Mouse (Mus musculus): ENCODE measurements at regions not wholly inside any gene's neighbourhood (a gene's known extent, or its start where the extent isn't known, plus 50 kb on each side); places are given as distances from the start of the nearest gene placed in this dataset.

GRCm38 (mm10) chr9:43492236-43493000 lies 181.8 kb downstream of the Trim29 start:
- Histone ChIP-seq H3K4me3 (ENCODE audit: control insufficient read depth, low read depth, low read length) (no peak overlapping the region), H3K27ac (ENCODE audit: control insufficient read depth, insufficient read depth, low read depth, low read length) (no peak overlapping the region)

GRCm38 (mm10) chr9:43498596-43498995 lies 187.9 kb downstream of the Trim29 start:
- no peaks in the 10 kb centered on the region for H3K27me3 ChIP-seq (ENCODE audit: control insufficient read depth, insufficient read depth, low read length)
- H3K27ac ChIP-seq (ENCODE audit: control insufficient read depth, insufficient read depth, low read depth, low read length) = no peak overlapping the region
- H3K4me3 ChIP-seq (ENCODE audit: control insufficient read depth, low read depth, low read length) = no peak overlapping the region
- H3K4me1 ChIP-seq (ENCODE audit: control insufficient read depth, insufficient read depth, low read length) = no peaks in the 10 kb centered on the region
- TF ChIP-seq POLR2A (IDR thresholded peaks at IDR 0.05; ENCODE audit: control insufficient read depth, low read depth, low read length) (no peak), CTCF (IDR thresholded peaks at IDR 0.05; ENCODE audit: control insufficient read depth, insufficient read depth, insufficient replicate concordance, low read depth, low read length) (no peak)
- no peaks in the 10 kb centered on the region for H3K36me3 ChIP-seq (ENCODE audit: control insufficient read depth, insufficient read depth, low read length)

More at GRCm38 (mm10) chr9:43492236-43493000, 181.8 kb downstream of the Trim29 start:
- H3K4me1 ChIP-seq (ENCODE audit: control insufficient read depth, insufficient read depth, low read length) = no peaks in the 10 kb centered on the region
- H3K36me3 ChIP-seq (ENCODE audit: control insufficient read depth, insufficient read depth, low read length) = no peaks in the 10 kb centered on the region
- TF ChIP-seq CTCF (IDR thresholded peaks at IDR 0.05; ENCODE audit: control insufficient read depth, insufficient read depth, insufficient replicate concordance, low read depth, low read length) (no peak), POLR2A (IDR thresholded peaks at IDR 0.05; ENCODE audit: control insufficient read depth, low read depth, low read length) (no peak)
- H3K27me3 ChIP-seq (ENCODE audit: control insufficient read depth, insufficient read depth, low read length) = no peaks in the 10 kb centered on the region

DNA sequence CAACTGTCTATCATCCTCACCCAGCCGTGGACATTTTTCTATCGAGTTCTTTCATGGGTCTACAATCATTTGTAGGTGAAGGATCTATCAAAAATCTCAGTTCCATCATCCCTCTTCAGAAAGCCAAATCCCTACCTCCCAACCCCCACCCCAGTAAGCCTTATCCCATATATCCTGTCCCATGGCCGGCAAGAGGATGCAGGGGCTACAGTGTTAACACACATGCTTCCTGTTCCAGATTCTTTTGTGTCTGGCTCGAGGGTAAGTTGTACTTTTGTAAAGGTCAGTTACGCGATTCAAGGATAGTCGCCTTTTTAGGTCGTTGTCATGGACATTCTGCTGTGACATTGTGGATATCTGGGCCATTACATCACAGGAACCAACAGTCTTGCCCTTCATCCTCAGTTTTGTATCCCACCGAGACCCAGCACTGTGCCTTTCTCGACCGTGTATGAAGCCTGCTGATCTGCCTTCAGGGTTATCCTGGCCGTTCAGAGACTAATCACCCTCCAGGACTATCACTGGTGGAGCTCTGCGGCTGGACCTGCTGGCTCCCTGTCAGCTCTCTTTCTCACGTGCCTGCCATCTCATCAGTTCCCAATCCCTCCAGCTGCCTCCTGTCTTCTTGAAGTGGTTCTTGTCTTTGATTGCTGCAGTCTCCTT lies 193.8 kb downstream of the Trim29 start:
- H3K27me3 ChIP-seq (ENCODE audit: control insufficient read depth, insufficient read depth, low read length) = no peaks in the 10 kb centered on the region
- no peak overlapping the region for H3K27ac ChIP-seq (ENCODE audit: control insufficient read depth, insufficient read depth, low read depth, low read length)
- TF ChIP-seq CTCF (IDR thresholded peaks at IDR 0.05; ENCODE audit: control insufficient read depth, insufficient read depth, insufficient replicate concordance, low read depth, low read length) (no peak), POLR2A (IDR thresholded peaks at IDR 0.05; ENCODE audit: control insufficient read depth, low read depth, low read length) (no peak)
- H3K4me3 ChIP-seq (ENCODE audit: control insufficient read depth, low read depth, low read length) = no peak overlapping the region
- no peaks in the 10 kb centered on the region for H3K36me3 ChIP-seq (ENCODE audit: control insufficient read depth, insufficient read depth, low read length)
- H3K4me1 ChIP-seq (ENCODE audit: control insufficient read depth, insufficient read depth, low read length) = no peaks in the 10 kb centered on the region

GRCm38 (mm10) chr9:43505856-43506255 lies 195.2 kb downstream of the Trim29 start:
- no peaks in the 10 kb centered on the region for H3K4me1 ChIP-seq (ENCODE audit: control insufficient read depth, insufficient read depth, low read length)
- no peaks in the 10 kb centered on the region for H3K36me3 ChIP-seq (ENCODE audit: control insufficient read depth, insufficient read depth, low read length)
- H3K27ac ChIP-seq (ENCODE audit: control insufficient read depth, insufficient read depth, low read depth, low read length) = no peak overlapping the region

GRCm38 (mm10) chr9:43506276-43506675 lies 195.6 kb downstream of the Trim29 start:
- H3K4me1 ChIP-seq (ENCODE audit: control insufficient read depth, insufficient read depth, low read length) = no peaks in the 10 kb centered on the region
- no peak overlapping the region for H3K4me3 ChIP-seq (ENCODE audit: control insufficient read depth, low read depth, low read length)

More at GRCm38 (mm10) chr9:43505856-43506255, 195.2 kb downstream of the Trim29 start:
- Histone ChIP-seq H3K27me3 (ENCODE audit: control insufficient read depth, insufficient read depth, low read length) (no peaks in the 10 kb centered on the region), H3K4me3 (ENCODE audit: control insufficient read depth, low read depth, low read length) (no peak overlapping the region)
- TF ChIP-seq POLR2A (IDR thresholded peaks at IDR 0.05; ENCODE audit: control insufficient read depth, low read depth, low read length) = no peak
- no peak for TF ChIP-seq CTCF (IDR thresholded peaks at IDR 0.05; ENCODE audit: control insufficient read depth, insufficient read depth, insufficient replicate concordance, low read depth, low read length)

DNA sequence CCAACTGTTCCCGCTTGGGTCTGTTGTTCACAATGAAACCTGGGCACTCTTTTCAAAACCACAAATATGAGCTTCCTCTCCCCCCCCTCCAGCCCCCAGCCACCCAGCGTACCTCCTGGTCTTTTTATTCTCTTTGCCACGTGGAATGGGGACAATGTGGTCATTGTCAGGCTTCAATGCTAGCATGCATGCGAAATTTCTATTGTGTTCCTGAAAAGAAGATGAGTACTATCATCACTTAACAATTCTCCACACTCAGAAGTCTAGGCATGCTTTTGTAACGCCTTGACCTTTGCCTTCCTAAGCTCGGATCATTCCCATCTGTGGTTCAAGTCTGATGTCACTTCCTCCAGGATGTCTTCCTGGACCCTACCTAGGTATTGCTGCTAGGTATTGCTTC lies 202.2 kb downstream of the Trim29 start:
- H3K27me3 ChIP-seq (ENCODE audit: control insufficient read depth, insufficient read depth, low read length) = no peaks in the 10 kb centered on the region
- no peak overlapping the region for H3K27ac ChIP-seq (ENCODE audit: control insufficient read depth, insufficient read depth, low read depth, low read length)
- no peak for TF ChIP-seq POLR2A (IDR thresholded peaks at IDR 0.05; ENCODE audit: control insufficient read depth, low read depth, low read length)
- TF ChIP-seq CTCF (IDR thresholded peaks at IDR 0.05; ENCODE audit: control insufficient read depth, insufficient read depth, insufficient replicate concordance, low read depth, low read length) = no peak
- H3K4me3 ChIP-seq (ENCODE audit: control insufficient read depth, low read depth, low read length) = no peak overlapping the region
- H3K4me1 ChIP-seq (ENCODE audit: control insufficient read depth, insufficient read depth, low read length) = no peaks in the 10 kb centered on the region
- H3K36me3 ChIP-seq (ENCODE audit: control insufficient read depth, insufficient read depth, low read length) = no peaks in the 10 kb centered on the region

More at GRCm38 (mm10) chr9:43506276-43506675, 195.6 kb downstream of the Trim29 start:
- Histone ChIP-seq H3K36me3 (ENCODE audit: control insufficient read depth, insufficient read depth, low read length) (no peaks in the 10 kb centered on the region), H3K27me3 (ENCODE audit: control insufficient read depth, insufficient read depth, low read length) (no peaks in the 10 kb centered on the region), H3K27ac (ENCODE audit: control insufficient read depth, insufficient read depth, low read depth, low read length) (no peak overlapping the region)
- TF ChIP-seq CTCF (IDR thresholded peaks at IDR 0.05; ENCODE audit: control insufficient read depth, insufficient read depth, insufficient replicate concordance, low read depth, low read length) = no peak
- no peak for TF ChIP-seq POLR2A (IDR thresholded peaks at IDR 0.05; ENCODE audit: control insufficient read depth, low read depth, low read length)

GRCm38 (mm10) chr9:43514731-43515458 lies 204.2 kb downstream of the Trim29 start:
- no peak overlapping the region for H3K4me3 ChIP-seq (ENCODE audit: control insufficient read depth, low read depth, low read length)
- H3K36me3 ChIP-seq (ENCODE audit: control insufficient read depth, insufficient read depth, low read length) = no peaks in the 10 kb centered on the region
- no peak overlapping the region for H3K27ac ChIP-seq (ENCODE audit: control insufficient read depth, insufficient read depth, low read depth, low read length)
- TF ChIP-seq POLR2A (IDR thresholded peaks at IDR 0.05; ENCODE audit: control insufficient read depth, low read depth, low read length) (no peak), CTCF (IDR thresholded peaks at IDR 0.05; ENCODE audit: control insufficient read depth, insufficient read depth, insufficient replicate concordance, low read depth, low read length) (no peak)
- no peaks in the 10 kb centered on the region for H3K27me3 ChIP-seq (ENCODE audit: control insufficient read depth, insufficient read depth, low read length)
- no peaks in the 10 kb centered on the region for H3K4me1 ChIP-seq (ENCODE audit: control insufficient read depth, insufficient read depth, low read length)
